Mouse (Mus musculus): Measurements from ENCODE around the gene Lipe. TPM values are rescaled to one million over a fixed set of nuclear protein-coding genes. Genes with fewer than 3 reads are reported as not detected.

Gene Lipe
- total and polyA plus RNA-seq, 3 experiments = 4.5 to 15.4 TPM; not detected in 1

DNA sequence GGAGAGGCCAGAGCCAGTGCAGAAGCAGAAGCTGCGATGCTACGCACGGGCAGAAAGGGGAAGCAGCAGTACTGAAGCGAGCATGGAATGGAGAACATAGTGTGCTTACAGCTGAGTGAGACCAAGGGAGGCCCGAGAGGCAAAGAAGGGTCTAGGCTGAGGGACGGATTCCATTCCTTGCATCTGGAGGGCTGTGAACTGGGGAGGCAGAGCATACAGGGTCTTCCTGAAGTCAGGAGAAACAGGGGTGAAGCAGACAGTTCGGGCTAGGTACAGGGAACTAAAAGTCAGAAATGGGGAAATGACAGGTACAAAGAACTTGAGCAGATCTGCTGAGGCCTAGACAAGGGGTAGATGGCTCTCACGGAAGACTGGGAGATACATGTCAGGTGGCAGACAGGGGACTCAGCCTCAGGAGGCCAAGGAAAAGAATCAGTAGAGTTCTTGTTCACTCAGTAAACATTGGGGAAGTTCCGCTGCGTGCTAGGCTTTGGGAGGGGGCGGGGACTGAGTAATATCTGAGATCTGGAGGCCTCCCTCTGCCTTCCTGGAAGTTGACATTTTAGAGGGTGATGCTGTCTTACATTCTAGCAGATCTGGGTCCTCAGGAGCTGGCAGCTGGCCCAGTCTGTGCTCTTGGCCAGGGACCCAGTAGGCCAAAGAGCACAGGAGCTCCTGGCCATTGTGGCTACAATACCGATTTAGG is 12.5 kb downstream of the Lipe start (continued):
- TF ChIP-seq NRF1 (IDR thresholded peaks at IDR 0.05; ENCODE audit: insufficient read depth, low read depth, low read length, poor library complexity, severe bottlenecking) = 0 out of 2 replicates have a peak, but pooled peaks have one; percentile 15
- peak; percentile 92 for TF ChIP-seq SIN3A (IDR thresholded peaks at IDR 0.05; ENCODE audit: low read length)
- peak; percentile 32 to 34; a peak in 2 of 4 replicates for TF ChIP-seq EP300 (IDR thresholded peaks at IDR 0.05; ENCODE audit: low read depth in 1 of 2, low read length in 2 of 2)
- peak; percentile 36; the same call in 1 of the 2 replicates for TF ChIP-seq MAZ (IDR thresholded peaks at IDR 0.05; ENCODE audit: low read depth, low read length)
- no peak for TF ChIP-seq MYB (IDR thresholded peaks at IDR 0.05; ENCODE audit: low read depth, low read length)
- TF ChIP-seq MEF2A (IDR thresholded peaks at IDR 0.05; ENCODE audit: extremely low read depth, insufficient replicate concordance, low read depth, low read length, poor library complexity, severe bottlenecking) = no peak
- TF ChIP-seq POLR2AphosphoS5 (IDR thresholded peaks at IDR 0.05; ENCODE audit: borderline replicate concordance, low read depth, low read length) = no peak

DNA sequence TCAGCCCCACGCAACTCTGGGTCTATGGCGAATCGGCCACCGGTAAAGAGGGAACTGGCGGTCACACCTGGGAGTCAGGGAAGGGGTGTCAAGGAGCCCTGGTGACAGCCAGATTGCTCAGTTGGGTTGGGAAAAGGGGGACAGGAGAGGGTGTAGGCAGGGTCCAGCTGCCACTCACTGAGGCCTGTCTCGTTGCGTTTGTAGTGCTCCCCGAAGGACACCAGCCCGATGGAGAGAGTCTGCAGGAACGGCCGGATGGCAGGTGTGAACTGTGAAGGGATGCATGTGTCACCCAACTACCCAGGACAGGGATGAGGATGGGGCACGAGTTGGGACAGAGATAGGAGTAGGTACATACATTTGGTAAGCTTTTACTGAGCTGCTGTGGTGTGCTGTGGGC is 13.3 kb downstream of the Lipe start:
- no peak for DNase-seq (ENCODE audit: low read depth, low spot score)
- Histone ChIP-seq H3K27ac (ENCODE audit: control insufficient read depth, low read depth, low read length) (peak overlapping the region; percentile 84), H3K9me3 (replicated peaks; ENCODE audit: insufficient read depth, low read length) (no peaks in the 10 kb centered on the region), H3K27me3 (ENCODE audit: control insufficient read depth in 1 of 2, insufficient read depth in 2 of 2, low read length in 2 of 2) (no peaks in the 10 kb centered on the region), H3K9ac (ENCODE audit: control insufficient read depth, low read depth, low read length, poor library complexity, severe bottlenecking) (no peak overlapping the region), H3K79me2 (ENCODE audit: control insufficient read depth, insufficient read depth, low read length, poor library complexity) (no peaks in the 10 kb centered on the region; the same call in 1 of the 2 replicates), H3K36me3 (ENCODE audit: control insufficient read depth in 1 of 2, insufficient read depth in 2 of 2, low read length in 2 of 2) (peaks cover 0 to 22% of the 10 kb centered on the region in 2 experiments; a peak in 2 of 4 replicates), H3K4me1 (ENCODE audit: control insufficient read depth in 1 of 2, insufficient read depth in 2 of 2, low read length in 2 of 2) (peaks cover 18 to 31% of the 10 kb centered on the region in 2 experiments), H3K4me3 (ENCODE audit: control insufficient read depth in 1 of 2, insufficient read depth in 1 of 2, low read depth in 2 of 2, low read length in 2 of 2) (no peak overlapping the region; a peak in 1 of 4 replicates)
- TF ChIP-seq POLR2A (IDR thresholded peaks at IDR 0.05; ENCODE audit: control insufficient read depth in 1 of 2, insufficient read depth in 1 of 2, low read depth in 1 of 2, low read length in 2 of 2, poor library complexity in 1 of 2) = no peak
- no peak for TF ChIP-seq CTCF (IDR thresholded peaks at IDR 0.05 in 2 of 3, conservative IDR thresholded peaks at IDR 0.05 in 1 of 3; ENCODE audit: control insufficient read depth in 1 of 3, insufficient read depth in 1 of 3, low read depth in 2 of 3, low read length in 3 of 3, poor library complexity in 1 of 3, severe bottlenecking in 1 of 3)
- no peak for TF ChIP-seq ZNF384 (IDR thresholded peaks at IDR 0.05; ENCODE audit: low read depth, low read length)
- no peak for TF ChIP-seq ZMIZ1 (IDR thresholded peaks at IDR 0.05; ENCODE audit: low read depth, low read length)
- no peak for TF ChIP-seq NELFE (IDR thresholded peaks at IDR 0.05; ENCODE audit: low read depth, low read length)

DNA sequence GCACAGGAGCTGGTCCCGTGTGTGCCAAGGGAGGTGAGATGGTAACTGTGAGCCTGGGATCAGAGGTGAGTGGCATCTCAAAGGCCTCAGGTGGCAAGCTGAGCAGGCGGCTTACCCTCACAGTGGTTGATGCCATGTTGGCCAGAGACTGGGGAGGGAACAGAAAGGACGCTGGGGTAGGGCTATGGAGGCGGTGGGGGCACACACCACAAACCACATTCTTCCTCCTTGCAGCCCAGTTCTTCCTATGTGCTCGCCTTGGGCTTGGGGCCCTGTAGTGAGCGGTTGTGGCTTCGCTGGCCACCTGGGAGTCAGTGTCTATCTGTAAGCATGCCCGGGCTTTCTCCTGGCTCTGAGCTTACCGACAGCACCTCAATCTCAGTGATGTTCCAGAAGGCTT is 13.7 kb downstream of the Lipe start:
- H3K4me1 ChIP-seq (ENCODE audit: control insufficient read depth in 1 of 2, insufficient read depth in 2 of 2, low read length in 2 of 2) = peaks cover 18 to 30% of the 10 kb centered on the region in 2 experiments
- peaks cover 0 to 22% of the 10 kb centered on the region in 2 experiments; a peak in 2 of 4 replicates for H3K36me3 ChIP-seq (ENCODE audit: control insufficient read depth in 1 of 2, insufficient read depth in 2 of 2, low read length in 2 of 2)

More for the DNA sequence above, 13.7 kb downstream of the Lipe start:
- Histone ChIP-seq H3K27me3 (ENCODE audit: control insufficient read depth in 1 of 2, insufficient read depth in 2 of 2, low read length in 2 of 2) (no peaks in the 10 kb centered on the region), H3K27ac (ENCODE audit: control insufficient read depth, low read depth, low read length) (no peak overlapping the region), H3K4me3 (ENCODE audit: control insufficient read depth in 1 of 2, insufficient read depth in 1 of 2, low read depth in 2 of 2, low read length in 2 of 2) (no peak overlapping the region), H3K79me2 (ENCODE audit: control insufficient read depth, insufficient read depth, low read length, poor library complexity) (no peaks in the 10 kb centered on the region; the same call in 1 of the 2 replicates), H3K9ac (ENCODE audit: control insufficient read depth, low read depth, low read length, poor library complexity, severe bottlenecking) (no peak overlapping the region), H3K9me3 (replicated peaks; ENCODE audit: insufficient read depth, low read length) (no peaks in the 10 kb centered on the region)
- TF ChIP-seq CHD2 (IDR thresholded peaks at IDR 0.05; ENCODE audit: low read length) = no peak
- TF ChIP-seq SIN3A (IDR thresholded peaks at IDR 0.05; ENCODE audit: low read length) = no peak
- no peak for TF ChIP-seq RCOR1 (IDR thresholded peaks at IDR 0.05; ENCODE audit: low read depth, low read length)
- no peak for DNase-seq (ENCODE audit: low read depth, low spot score)

All from MEL (cell line).